Mouse (Mus musculus) heart, postnatal 0 days (tissue): ENCODE results near the gene Abca5. TPM values are rescaled to one million over a fixed set of nuclear protein-coding genes. Genes with fewer than 3 reads are reported as not detected.

Experiments used
- ATAC-seq: fragments of 200-750 bp; cut with Nextera tagmentation; 2 replicates; pipeline ENCODE4 v1.8.0; 2017; ENCODE audit warnings: low read depth, moderate number of reproducible peaks, moderate library complexity; ENCODE audit not compliant: insufficient read depth
- DNase-seq: peaks from one replicate; pipeline ENCODE4 v3.0.0-alpha.2; 2016; ENCODE audit warnings: low spot score
- H3K27ac ChIP-seq: fragments of 300-500 bp; sonication (generic); 2 replicates; pipeline ENCODE4 v1.5.1; 2014; ENCODE audit warnings: low read depth, mild to moderate bottlenecking
- H3K27me3 ChIP-seq: fragments of 300-500 bp; sonication (generic); 2 replicates; pipeline ENCODE4 v1.6.1; 2014; ENCODE audit warnings: low read length, mixed read lengths; ENCODE audit not compliant: control insufficient read depth, insufficient read depth
- H3K36me3 ChIP-seq: fragments of 300-500 bp; sonication (generic); replicated peaks from 2 replicates; pipeline ENCODE4 v1.6.1; 2014; ENCODE audit warnings: low read length, mixed read lengths; ENCODE audit not compliant: control insufficient read depth, insufficient read depth
- H3K4me1 ChIP-seq: fragments of 300-500 bp; sonication (generic); 2 replicates; pipeline ENCODE4 v1.6.1; 2014; ENCODE audit warnings: antibody characterized with exemption; ENCODE audit not compliant: control insufficient read depth, insufficient read depth
- H3K4me2 ChIP-seq: fragments of 300-500 bp; sonication (generic); 2 replicates; pipeline ENCODE4 v1.6.1; 2014; ENCODE audit warnings: low read depth, mild to moderate bottlenecking, low read length, moderate library complexity
- H3K4me3 ChIP-seq: fragments of 300-500 bp; sonication (generic); 2 replicates; pipeline ENCODE4 v1.5.1; 2014; ENCODE audit warnings: low read depth, low read length
- H3K9ac ChIP-seq: fragments of 300-500 bp; sonication (generic); replicated peaks from 2 replicates; pipeline ENCODE4 v1.6.1; 2014; ENCODE audit warnings: low read depth, low read length, mixed read lengths
- H3K9me3 ChIP-seq: fragments of 300-500 bp; sonication (generic); replicated peaks from 2 replicates; pipeline ENCODE4 v1.6.1; 2016; ENCODE audit warnings: low read length; ENCODE audit not compliant: control insufficient read depth
- CTCF ChIP-seq: IDR thresholded peaks from 2 replicates; pipeline ENCODE4 v1.5.1; 2016; ENCODE audit warnings: antibody characterized with exemption, control low read depth, low read depth
- EP300 ChIP-seq: IDR thresholded peaks from 2 replicates; pipeline ENCODE4 v1.6.1; 2016; ENCODE audit warnings: antibody characterized with exemption, low read depth
- WGBS: fragments of 180-500 bp; shearing (Covaris S2); extraction: QIAGEN DNeasy Blood & Tissue Kit; methylation state at CpG from one replicate; pipeline ENCODE4 v1.1.7; 2014; 5-methylcytosine and 5-hydroxymethylcytosine counted together
- polyA plus RNA-seq: library from polyadenylated mRNA; unstranded; fragments of >200 nt; fragmentation: Nextera tagmentation; extraction: Ambion mirVana; gene quantifications from 2 replicates; pipeline ENCODE4 v1.2.1, GENCODE M21; 2015
- total RNA-seq: library from RNA; depleted of rRNA; stranded (reverse); fragments of >200 nt; gene quantifications from 2 replicates; pipeline ENCODE4 v1.2.3, GENCODE M21; 2014; ENCODE audit warnings: low replicate concordance

The Abca5 gene
- total and polyA plus RNA-seq, 2 experiments from 2014 or later: 2.5 to 5.3 TPM

GRCm38 (mm10) chr11:110284185-110284787 is 53.2 kb downstream of the Abca5 start:
- H3K36me3 ChIP-seq: no peaks in the 10 kb centered on the region
- no peaks in the 10 kb centered on the region for H3K9me3 ChIP-seq
- H3K4me1 ChIP-seq: no peaks in the 10 kb centered on the region; the same call in 1 of the 2 replicates
- no peak overlapping the region for H3K9ac ChIP-seq
- TF ChIP-seq CTCF: no peak
- no peak for TF ChIP-seq EP300
- H3K27ac ChIP-seq: no peak overlapping the region
- no peak overlapping the region for H3K4me2 ChIP-seq
- 57% methylated on average over 9 of the region's 9 CpGs for WGBS
- no peak for DNase-seq
- no peaks in the 10 kb centered on the region for H3K27me3 ChIP-seq
- no peak overlapping the region for H3K4me3 ChIP-seq
- no peak for ATAC-seq

DNA sequence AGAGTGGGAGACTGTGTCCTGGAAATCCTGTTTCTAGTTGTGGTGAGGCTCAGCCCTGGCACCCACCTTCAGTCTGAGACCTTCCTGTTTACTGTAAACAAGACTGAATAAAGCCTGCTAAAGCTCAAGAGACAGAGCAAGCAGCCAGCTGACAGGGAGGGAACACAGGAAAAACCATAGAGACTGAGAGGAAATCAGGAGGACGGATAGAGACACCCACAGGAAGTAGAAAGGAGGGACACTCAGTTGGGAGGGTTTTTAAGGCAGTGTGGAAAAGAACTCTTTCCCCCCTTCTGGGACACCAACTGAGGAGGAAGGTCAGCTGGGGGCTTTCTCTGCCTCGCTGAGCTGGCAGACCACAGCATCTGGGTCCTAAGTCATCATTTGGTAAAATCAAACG is 62.7 kb downstream of the Abca5 start:
- no peaks in the 10 kb centered on the region for H3K27me3 ChIP-seq
- TF ChIP-seq EP300 (no peak), CTCF (no peak)
- DNase-seq: no peak
- no peaks in the 10 kb centered on the region for H3K9me3 ChIP-seq
- H3K4me2 ChIP-seq: no peak overlapping the region
- 60% methylated on average over 3 of the region's 3 CpGs for WGBS
- no peak overlapping the region for H3K4me3 ChIP-seq
- ATAC-seq: no peak
- H3K4me1 ChIP-seq: no peaks in the 10 kb centered on the region
- no peak overlapping the region for H3K27ac ChIP-seq
- no peak overlapping the region for H3K9ac ChIP-seq
- H3K36me3 ChIP-seq: no peaks in the 10 kb centered on the region

DNA sequence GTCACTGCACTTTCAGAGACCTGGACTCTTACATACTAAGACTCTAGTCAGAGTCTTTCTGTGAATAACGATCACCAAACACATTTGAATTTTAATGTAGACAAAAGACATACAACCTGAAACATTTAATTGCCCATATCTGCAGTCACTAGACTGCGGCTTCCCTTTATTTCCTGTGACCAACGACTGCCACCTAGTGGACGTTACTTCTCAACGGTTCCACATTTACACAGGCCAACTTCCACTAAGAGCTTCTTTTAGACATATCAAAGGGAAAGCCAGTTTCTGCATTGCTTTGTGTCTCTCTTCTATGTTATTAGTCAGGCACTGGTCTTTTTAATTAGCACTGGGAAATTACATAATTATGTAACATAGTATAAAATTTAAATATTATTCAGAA is 65.8 kb downstream of the Abca5 start:
- H3K27me3 ChIP-seq: no peaks in the 10 kb centered on the region
- no peak overlapping the region for H3K27ac ChIP-seq
- H3K4me3 ChIP-seq: no peak overlapping the region
- ATAC-seq (no peak), DNase-seq (peak; percentile 76)
- 2% methylated on average over 5 of the region's 5 CpGs for WGBS
- H3K36me3 ChIP-seq: no peaks in the 10 kb centered on the region
- no peaks in the 10 kb centered on the region for H3K4me1 ChIP-seq
- no peak overlapping the region for H3K4me2 ChIP-seq
- H3K9ac ChIP-seq: no peak overlapping the region
- no peaks in the 10 kb centered on the region for H3K9me3 ChIP-seq
- TF ChIP-seq EP300 (no peak), CTCF (peak; percentile 81)

DNA sequence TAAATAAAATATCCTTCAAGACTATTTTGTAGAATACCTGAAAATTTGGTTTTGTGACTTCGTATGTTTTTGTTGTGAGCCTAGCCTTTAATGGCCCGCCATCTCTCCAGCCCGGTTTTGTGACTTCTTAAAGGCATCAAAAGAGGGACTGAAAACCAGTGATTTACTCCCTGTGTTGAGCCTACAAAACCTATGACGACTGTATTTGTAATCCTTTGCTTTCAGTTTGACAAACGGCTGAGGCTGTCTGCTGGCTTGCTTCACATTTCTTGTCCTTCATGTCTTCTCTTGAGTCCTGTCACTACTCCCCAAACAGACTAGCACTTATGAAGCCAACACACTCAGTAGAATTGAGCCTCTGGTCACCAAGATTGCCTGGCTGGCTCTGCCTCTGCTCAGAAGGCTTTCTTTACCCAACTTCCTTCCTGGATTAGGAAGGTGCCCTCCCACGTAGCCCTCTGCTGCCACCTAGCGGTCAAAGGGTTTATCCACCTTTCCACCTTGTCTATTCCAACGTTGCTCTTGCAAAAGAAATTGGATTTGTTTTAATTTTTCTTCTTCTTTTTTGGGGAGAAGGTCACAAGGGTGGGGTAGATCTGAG is 69.2 kb downstream of the Abca5 start:
- H3K9ac ChIP-seq: 0 out of 2 replicates have a peak overlapping the region, but pooled peaks have one; percentile 22
- peak overlapping the region; percentile 34 for H3K4me2 ChIP-seq
- H3K4me1 ChIP-seq: no peaks in the 10 kb centered on the region
- no peaks in the 10 kb centered on the region for H3K36me3 ChIP-seq
- H3K27ac ChIP-seq: no peak overlapping the region
- no peaks in the 10 kb centered on the region for H3K9me3 ChIP-seq
- 37% methylated on average over 8 of the region's 8 CpGs for WGBS
- H3K27me3 ChIP-seq: no peaks in the 10 kb centered on the region
- ATAC-seq (peak; percentile 57; the same call in 1 of the 2 replicates), DNase-seq (peak; percentile 80)
- peak; percentile 99 for TF ChIP-seq CTCF
- TF ChIP-seq EP300: no peak
- no peak overlapping the region for H3K4me3 ChIP-seq

DNA sequence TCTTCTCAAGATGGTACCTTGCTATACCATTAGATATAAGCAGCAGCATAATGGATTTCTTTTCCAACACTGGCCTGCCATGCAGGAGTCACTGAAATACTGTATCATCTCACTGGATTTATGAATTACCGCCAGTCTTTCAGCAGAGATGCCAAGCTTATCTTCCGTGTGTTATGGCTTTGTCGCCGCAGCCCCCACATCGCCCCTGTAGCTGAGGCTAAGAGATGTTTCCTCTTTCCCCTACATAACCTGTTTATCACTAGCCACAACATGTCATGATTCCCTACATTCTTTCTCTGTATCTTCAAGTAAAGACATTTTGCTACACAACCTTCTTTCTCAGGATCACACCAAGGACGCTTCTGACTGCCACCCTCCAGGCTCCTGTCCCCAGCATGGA is 70.3 kb downstream of the Abca5 start:
- no peaks in the 10 kb centered on the region for H3K36me3 ChIP-seq
- TF ChIP-seq CTCF (no peak), EP300 (no peak)
- no peaks in the 10 kb centered on the region for H3K9me3 ChIP-seq
- no peaks in the 10 kb centered on the region for H3K27me3 ChIP-seq
- no peak for ATAC-seq
- H3K9ac ChIP-seq: no peak overlapping the region
- H3K4me3 ChIP-seq: no peak overlapping the region
- no peak overlapping the region for H3K27ac ChIP-seq
- H3K4me1 ChIP-seq: no peaks in the 10 kb centered on the region
- H3K4me2 ChIP-seq: no peak overlapping the region
- WGBS: 85% methylated on average over 6 of the region's 6 CpGs
- no peak for DNase-seq

GRCm38 (mm10) chr11:110266757-110267156 is 70.8 kb downstream of the Abca5 start:
- ATAC-seq (no peak), DNase-seq (no peak)
- no peaks in the 10 kb centered on the region for H3K27me3 ChIP-seq
- TF ChIP-seq CTCF (no peak), EP300 (no peak)
- H3K4me3 ChIP-seq: no peak overlapping the region
- no peaks in the 10 kb centered on the region for H3K4me1 ChIP-seq
- H3K36me3 ChIP-seq: no peaks in the 10 kb centered on the region
- H3K4me2 ChIP-seq: no peak overlapping the region
- WGBS: 69% methylated on average over 11 of the region's 11 CpGs
- H3K27ac ChIP-seq: no peak overlapping the region
- no peaks in the 10 kb centered on the region for H3K9me3 ChIP-seq
- no peak overlapping the region for H3K9ac ChIP-seq
